Mouse (Mus musculus): Measurements from ENCODE around the gene Cenpo. TPM values are rescaled to one million over a fixed set of nuclear protein-coding genes. Genes with fewer than 3 reads are reported as not detected.

Gene Cenpo
- polyA plus RNA-seq, 1 experiment from 2014 or later, result 11.9 TPM

GRCm38 (mm10) chr12:4189060-4189447 is 45.0 kb downstream of the Cenpo start:
- Histone ChIP-seq H3K4me1 (ENCODE audit: control insufficient read depth, insufficient read depth, low read length) (peaks cover 16% of the 10 kb centered on the region), H3K27me3 (replicated peaks; ENCODE audit: control insufficient read depth, insufficient read depth, low read length) (no peaks in the 10 kb centered on the region), H3K36me3 (ENCODE audit: control insufficient read depth, insufficient read depth, low read length) (0 out of 2 replicates have a peak, but pooled peaks cover 3% of the 10 kb centered on the region), H3K4me3 (ENCODE audit: low read depth, low read length) (no peak overlapping the region), H3K27ac (replicated peaks; ENCODE audit: low read depth, low read length) (no peak overlapping the region), H3K4me2 (ENCODE audit: low read depth, low read length) (no peak overlapping the region), H3K9me3 (ENCODE audit: control insufficient read depth, low read length) (no peaks in the 10 kb centered on the region), H3K9ac (ENCODE audit: low read depth, low read length) (no peak overlapping the region)
- ATAC-seq (ENCODE audit: low read depth), result no peak
- no peak for DNase-seq (ENCODE audit: low spot score)
- WGBS, result 30% methylated on average over 5 of the region's 5 CpGs

- H3K4me1 ChIP-seq (ENCODE audit: control insufficient read depth, insufficient read depth, low read length), result peaks cover 10% of the 10 kb centered on the region
- no peaks in the 10 kb centered on the region for H3K9me3 ChIP-seq (ENCODE audit: control insufficient read depth, low read length)
- 0 out of 2 replicates have a peak, but pooled peaks cover 3% of the 10 kb centered on the region for H3K36me3 ChIP-seq (ENCODE audit: control insufficient read depth, insufficient read depth, low read length)
- H3K27me3 ChIP-seq (replicated peaks; ENCODE audit: control insufficient read depth, insufficient read depth, low read length), result no peaks in the 10 kb centered on the region
- H3K9ac ChIP-seq (ENCODE audit: low read depth, low read length), result no peak overlapping the region; the same call in 1 of the 2 replicates
- peak; percentile 89 for DNase-seq (ENCODE audit: low spot score)
- 25% methylated on average over 14 of the region's 14 CpGs for WGBS
- no peak overlapping the region for H3K4me2 ChIP-seq (ENCODE audit: low read depth, low read length)
- H3K4me3 ChIP-seq (ENCODE audit: low read depth, low read length), result no peak overlapping the region
- ATAC-seq (ENCODE audit: low read depth), result peak; percentile 74
- no peak overlapping the region; the same call in 1 of the 2 replicates for H3K27ac ChIP-seq (replicated peaks; ENCODE audit: low read depth, low read length)
Measured at GRCm38 (mm10) chr12:4188171-4189059, 45.7 kb downstream of the Cenpo start.

GRCm38 (mm10) chr12:4184648-4185047 is 49.4 kb downstream of the Cenpo start:
- 26% methylated on average over 2 of the region's 2 CpGs for WGBS
- Histone ChIP-seq H3K9me3 (ENCODE audit: control insufficient read depth, low read length) (no peaks in the 10 kb centered on the region), H3K36me3 (ENCODE audit: control insufficient read depth, insufficient read depth, low read length) (0 out of 2 replicates have a peak, but pooled peaks cover 3% of the 10 kb centered on the region), H3K27ac (replicated peaks; ENCODE audit: low read depth, low read length) (no peak overlapping the region), H3K9ac (ENCODE audit: low read depth, low read length) (no peak overlapping the region), H3K27me3 (replicated peaks; ENCODE audit: control insufficient read depth, insufficient read depth, low read length) (no peaks in the 10 kb centered on the region), H3K4me3 (ENCODE audit: low read depth, low read length) (no peak overlapping the region), H3K4me2 (ENCODE audit: low read depth, low read length) (no peak overlapping the region), H3K4me1 (ENCODE audit: control insufficient read depth, insufficient read depth, low read length) (no peaks in the 10 kb centered on the region)
- ATAC-seq (ENCODE audit: low read depth) (no peak), DNase-seq (ENCODE audit: low spot score) (no peak)

GRCm38 (mm10) chr12:4180507-4180906 is 53.6 kb downstream of the Cenpo start:
- no peak for ATAC-seq (ENCODE audit: low read depth)
- WGBS, result 58% methylated on average over 3 of the region's 3 CpGs

GRCm38 (mm10) chr12:4179671-4180233 is 54.3 kb downstream of the Cenpo start:
- H3K4me2 ChIP-seq (ENCODE audit: low read depth, low read length), result no peak overlapping the region
- no peaks in the 10 kb centered on the region for H3K4me1 ChIP-seq (ENCODE audit: control insufficient read depth, insufficient read depth, low read length)
- H3K9me3 ChIP-seq (ENCODE audit: control insufficient read depth, low read length), result no peaks in the 10 kb centered on the region
- 0 out of 2 replicates have a peak, but pooled peaks cover 17% of the 10 kb centered on the region for H3K36me3 ChIP-seq (ENCODE audit: control insufficient read depth, insufficient read depth, low read length)
- H3K9ac ChIP-seq (ENCODE audit: low read depth, low read length), result no peak overlapping the region
- no peak overlapping the region for H3K4me3 ChIP-seq (ENCODE audit: low read depth, low read length)
- 85% methylated on average over 6 of the region's 6 CpGs for WGBS
- no peak overlapping the region for H3K27ac ChIP-seq (replicated peaks; ENCODE audit: low read depth, low read length)
- no peaks in the 10 kb centered on the region for H3K27me3 ChIP-seq (replicated peaks; ENCODE audit: control insufficient read depth, insufficient read depth, low read length)
- DNase-seq (ENCODE audit: low spot score), result no peak
- no peak for ATAC-seq (ENCODE audit: low read depth)

More at GRCm38 (mm10) chr12:4180507-4180906, 53.6 kb downstream of the Cenpo start:
- Histone ChIP-seq H3K4me1 (ENCODE audit: control insufficient read depth, insufficient read depth, low read length) (no peaks in the 10 kb centered on the region), H3K4me2 (ENCODE audit: low read depth, low read length) (no peak overlapping the region), H3K9ac (ENCODE audit: low read depth, low read length) (no peak overlapping the region), H3K4me3 (ENCODE audit: low read depth, low read length) (no peak overlapping the region), H3K9me3 (ENCODE audit: control insufficient read depth, low read length) (no peaks in the 10 kb centered on the region), H3K27ac (replicated peaks; ENCODE audit: low read depth, low read length) (no peak overlapping the region), H3K36me3 (ENCODE audit: control insufficient read depth, insufficient read depth, low read length) (0 out of 2 replicates have a peak, but pooled peaks cover 11% of the 10 kb centered on the region), H3K27me3 (replicated peaks; ENCODE audit: control insufficient read depth, insufficient read depth, low read length) (no peaks in the 10 kb centered on the region)
- no peak for DNase-seq (ENCODE audit: low spot score)

GRCm38 (mm10) chr12:4178839-4179238 is 55.3 kb downstream of the Cenpo start:
- Histone ChIP-seq H3K4me1 (ENCODE audit: control insufficient read depth, insufficient read depth, low read length) (no peaks in the 10 kb centered on the region), H3K9ac (ENCODE audit: low read depth, low read length) (no peak overlapping the region), H3K4me3 (ENCODE audit: low read depth, low read length) (no peak overlapping the region), H3K9me3 (ENCODE audit: control insufficient read depth, low read length) (no peaks in the 10 kb centered on the region), H3K27ac (replicated peaks; ENCODE audit: low read depth, low read length) (no peak overlapping the region), H3K4me2 (ENCODE audit: low read depth, low read length) (no peak overlapping the region), H3K36me3 (ENCODE audit: control insufficient read depth, insufficient read depth, low read length) (0 out of 2 replicates have a peak, but pooled peaks cover 14% of the 10 kb centered on the region), H3K27me3 (replicated peaks; ENCODE audit: control insufficient read depth, insufficient read depth, low read length) (no peaks in the 10 kb centered on the region)
- ATAC-seq (ENCODE audit: low read depth), result 0 out of 2 replicates have a peak, but pooled peaks have one; percentile 15
- DNase-seq (ENCODE audit: low spot score), result no peak
- 56% methylated on average over 5 of the region's 5 CpGs for WGBS

- H3K4me1 ChIP-seq (ENCODE audit: control insufficient read depth, insufficient read depth, low read length), result no peaks in the 10 kb centered on the region
- WGBS, result 83% methylated on average over 15 of the region's 15 CpGs
- H3K36me3 ChIP-seq (ENCODE audit: control insufficient read depth, insufficient read depth, low read length), result 0 out of 2 replicates have a peak, but pooled peaks cover 14% of the 10 kb centered on the region
- no peak for DNase-seq (ENCODE audit: low spot score)
- no peak overlapping the region for H3K27ac ChIP-seq (replicated peaks; ENCODE audit: low read depth, low read length)
- H3K27me3 ChIP-seq (replicated peaks; ENCODE audit: control insufficient read depth, insufficient read depth, low read length), result no peaks in the 10 kb centered on the region
- H3K9ac ChIP-seq (ENCODE audit: low read depth, low read length), result no peak overlapping the region
- ATAC-seq (ENCODE audit: low read depth), result no peak
- H3K4me2 ChIP-seq (ENCODE audit: low read depth, low read length), result no peak overlapping the region
- no peak overlapping the region for H3K4me3 ChIP-seq (ENCODE audit: low read depth, low read length)
- no peaks in the 10 kb centered on the region for H3K9me3 ChIP-seq (ENCODE audit: control insufficient read depth, low read length)
Measured at GRCm38 (mm10) chr12:4173108-4173790, 60.8 kb downstream of the Cenpo start.

- Histone ChIP-seq H3K4me1 (ENCODE audit: control insufficient read depth, insufficient read depth, low read length) (no peaks in the 10 kb centered on the region), H3K4me2 (ENCODE audit: low read depth, low read length) (no peak overlapping the region), H3K4me3 (ENCODE audit: low read depth, low read length) (no peak overlapping the region), H3K36me3 (ENCODE audit: control insufficient read depth, insufficient read depth, low read length) (no peaks in the 10 kb centered on the region), H3K9me3 (ENCODE audit: control insufficient read depth, low read length) (no peaks in the 10 kb centered on the region), H3K9ac (ENCODE audit: low read depth, low read length) (no peak overlapping the region), H3K27me3 (replicated peaks; ENCODE audit: control insufficient read depth, insufficient read depth, low read length) (no peaks in the 10 kb centered on the region), H3K27ac (replicated peaks; ENCODE audit: low read depth, low read length) (no peak overlapping the region)
- no peak for DNase-seq (ENCODE audit: low spot score)
- no peak for ATAC-seq (ENCODE audit: low read depth)
- 93% methylated on average over 5 of the region's 5 CpGs for WGBS
Measured at GRCm38 (mm10) chr12:4169622-4170021, 64.5 kb downstream of the Cenpo start.

All from embryonic facial prominence, embryonic 14.5 days (tissue).